Mouse (Mus musculus) spleen, postnatal 0 days (tissue): ENCODE measurements around the gene Olfr1305. TPM values are rescaled to one million over a fixed set of nuclear protein-coding genes. Genes with fewer than 3 reads are reported as not detected.

ENCODE experiments used
- polyA plus RNA-seq: library from polyadenylated mRNA; unstranded; fragments of >200 nt; fragmentation: Nextera tagmentation; extraction: Ambion mirVana; gene quantifications from 2 replicates; pipeline ENCODE4 v1.2.1, GENCODE M21; 2015

Gene Olfr1305
- not detected in 2 replicates for polyA plus RNA-seq

DNA sequence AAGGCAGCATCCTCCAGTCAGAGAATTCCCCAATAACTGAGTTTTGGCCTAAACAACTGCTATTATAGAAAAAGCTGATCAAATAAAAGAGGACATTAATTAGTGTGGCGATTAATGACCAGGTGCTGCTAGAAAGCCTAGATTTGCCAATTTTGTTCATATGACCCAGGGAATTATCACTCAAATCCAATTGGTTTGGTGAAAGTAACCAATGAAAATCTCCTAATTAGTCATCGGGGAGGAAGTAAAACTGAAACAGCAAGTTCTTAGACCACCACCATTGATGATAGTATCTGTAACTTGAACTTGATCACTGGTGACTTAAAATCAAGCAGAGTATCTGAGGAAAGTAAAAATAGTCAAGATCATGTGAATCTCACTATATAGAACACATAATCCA is at the start of gene Olfr1305:
Gene Olfr1305, minus strand, starts transcription at position 101 of the 400 bp plus-strand sequence.

DNA sequence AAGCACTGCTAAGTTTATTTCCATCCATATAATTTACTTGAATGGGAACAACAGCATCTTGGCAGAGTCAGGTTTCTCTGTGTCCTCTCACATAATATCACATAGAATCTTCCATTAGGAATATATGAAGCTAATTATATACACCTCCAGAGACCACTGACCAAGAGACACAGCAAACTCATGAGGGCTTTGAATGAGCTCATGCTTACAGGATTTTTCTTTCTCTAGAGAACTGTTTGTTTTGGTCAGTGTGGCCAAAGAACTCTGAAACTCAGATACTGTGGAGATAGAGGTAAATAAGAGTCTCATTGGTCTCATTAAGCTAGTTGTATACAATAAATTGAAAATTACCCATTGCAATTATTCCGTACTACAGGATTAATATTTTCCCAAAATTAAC is 39.2 kb upstream of the Olfr1305 start, which contains the start of gene Olfr1306:
Gene Olfr1306, minus strand, starts transcription at position 101 of the 400 bp plus-strand sequence.

DNA sequence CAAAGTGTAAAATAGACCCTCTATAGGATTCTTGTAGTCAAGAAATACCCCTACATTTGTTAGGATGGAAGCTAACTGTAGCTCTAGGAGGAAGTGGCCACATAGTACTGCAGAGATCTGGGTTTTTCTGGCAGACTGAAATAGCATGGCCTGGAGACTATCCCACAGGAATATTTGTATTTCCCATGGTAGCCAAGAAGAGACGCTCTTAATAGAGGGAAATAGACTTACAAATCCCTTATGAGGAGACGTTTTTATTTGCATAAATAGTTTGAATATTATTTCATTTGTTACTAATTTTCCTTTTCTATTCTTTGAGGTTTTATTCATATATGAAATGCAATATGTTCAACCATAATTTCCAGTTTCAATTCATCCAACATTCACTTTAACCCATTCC is 56.7 kb downstream of the Olfr1305 start, which contains the start of gene Olfr1303:
Gene Olfr1303, minus strand, starts transcription at position 101 of the 400 bp plus-strand sequence.

Other genes starting within 250 kb of the Olfr1305 start
- not detected in 2 replicates for gene Olfr1298, start 227.9 kb downstream of the Olfr1305 start, polyA plus RNA-seq
- gene Olfr1299, start 215.7 kb downstream of the Olfr1305 start, polyA plus RNA-seq, result not detected in 2 replicates
- not detected in 2 replicates for gene Olfr1301, start 126.1 kb downstream of the Olfr1305 start, polyA plus RNA-seq
- not detected in 2 replicates for gene Olfr1302, start 99.7 kb downstream of the Olfr1305 start, polyA plus RNA-seq
- gene Olfr1303, start 56.8 kb downstream of the Olfr1305 start, polyA plus RNA-seq, result not detected in 2 replicates
- gene Olfr1306, start 39.1 kb upstream of the Olfr1305 start, polyA plus RNA-seq, result not detected in 2 replicates
- not detected in 2 replicates for gene Olfr1307, start 72.3 kb upstream of the Olfr1305 start, polyA plus RNA-seq
- not detected in 2 replicates for gene Olfr1308, start 87.8 kb upstream of the Olfr1305 start, polyA plus RNA-seq
- not detected in 2 replicates for gene Olfr1309, start 113.1 kb upstream of the Olfr1305 start, polyA plus RNA-seq
- not detected in 2 replicates for gene Olfr1310, start 135.6 kb upstream of the Olfr1305 start, polyA plus RNA-seq
- not detected in 2 replicates for gene Olfr1311, start 147.3 kb upstream of the Olfr1305 start, polyA plus RNA-seq
- not detected in 2 replicates for gene Olfr1312, start 173.1 kb upstream of the Olfr1305 start, polyA plus RNA-seq
- gene Olfr1313, start 200.7 kb upstream of the Olfr1305 start, polyA plus RNA-seq, result not detected in 2 replicates
- gene Olfr1314, start 219.6 kb upstream of the Olfr1305 start, polyA plus RNA-seq, result not detected in 2 replicates
- gene Olfr1315-ps1, start 238.3 kb upstream of the Olfr1305 start, polyA plus RNA-seq, result not detected in 2 replicates